Mouse (Mus musculus) stomach, postnatal 0 days (tissue): ENCODE measurements around the gene Sprtn.

Experiments used
- CTCF ChIP-seq: IDR thresholded peaks from 2 replicates; pipeline ENCODE4 v1.5.1; 2016; ENCODE audit warnings: antibody characterized with exemption, low read depth, mild to moderate bottlenecking, moderate library complexity
- EP300 ChIP-seq: optimal IDR thresholded peaks from 2 replicates; pipeline ENCODE3; 2016; ENCODE audit warnings: antibody characterized with exemption

DNA sequence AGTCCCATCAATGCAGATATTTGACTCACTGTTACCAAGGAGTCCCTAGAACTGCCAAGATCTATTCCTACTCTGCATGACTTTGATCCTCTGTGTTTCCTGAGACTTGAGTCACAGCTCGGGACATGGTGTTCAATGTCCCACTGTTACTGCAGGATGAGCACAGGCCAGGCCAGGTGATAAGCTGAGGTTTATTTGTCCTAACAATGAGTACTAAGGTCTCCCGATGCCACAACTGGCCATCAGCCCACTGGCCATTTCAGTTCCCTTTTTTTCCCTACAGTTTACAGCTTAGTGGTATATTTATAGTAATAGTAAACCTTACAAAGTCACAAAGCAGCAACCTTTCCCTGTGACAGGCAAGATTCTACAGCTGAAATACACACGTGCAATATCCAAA, 34.7 kb downstream of the Sprtn start:
- no peak for TF ChIP-seq CTCF
- no peak for TF ChIP-seq EP300
